Mouse (Mus musculus): ENCODE data around the gene Fbxo28.
"Not testable (repeated sequence)": the region's sequence is repeated elsewhere in the genome, so short reads cannot be mapped to it uniquely, and the experiment has no call there.

Gene Fbxo28

DNA sequence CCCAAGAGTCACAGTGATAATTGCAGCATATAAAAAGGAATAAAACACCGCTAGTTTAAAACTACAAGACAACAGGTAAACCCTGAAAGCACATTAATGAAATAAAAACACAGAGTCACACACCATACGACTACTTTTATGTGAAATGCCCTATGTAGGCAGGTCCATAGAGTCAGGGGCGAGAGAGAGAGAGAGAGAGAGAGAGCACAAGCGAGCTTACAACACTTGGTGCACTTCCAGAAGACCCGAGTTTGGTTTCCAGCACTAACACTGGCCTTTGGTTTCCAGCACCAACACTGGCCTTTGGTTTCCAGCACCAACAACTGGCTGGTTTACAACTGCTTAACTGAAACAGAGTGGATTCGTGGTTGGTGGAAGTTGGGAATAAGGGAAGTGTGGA is 564 bp upstream of the Fbxo28 start:
- no peak for DNase-seq (ENCODE audit: low spot score in 2 of 2)

- no peak for DNase-seq (ENCODE audit: low spot score in 2 of 2)
Observed at GRCm38 (mm10) chr1:182340281-182340680, 1.1 kb downstream of the Fbxo28 start.

DNA sequence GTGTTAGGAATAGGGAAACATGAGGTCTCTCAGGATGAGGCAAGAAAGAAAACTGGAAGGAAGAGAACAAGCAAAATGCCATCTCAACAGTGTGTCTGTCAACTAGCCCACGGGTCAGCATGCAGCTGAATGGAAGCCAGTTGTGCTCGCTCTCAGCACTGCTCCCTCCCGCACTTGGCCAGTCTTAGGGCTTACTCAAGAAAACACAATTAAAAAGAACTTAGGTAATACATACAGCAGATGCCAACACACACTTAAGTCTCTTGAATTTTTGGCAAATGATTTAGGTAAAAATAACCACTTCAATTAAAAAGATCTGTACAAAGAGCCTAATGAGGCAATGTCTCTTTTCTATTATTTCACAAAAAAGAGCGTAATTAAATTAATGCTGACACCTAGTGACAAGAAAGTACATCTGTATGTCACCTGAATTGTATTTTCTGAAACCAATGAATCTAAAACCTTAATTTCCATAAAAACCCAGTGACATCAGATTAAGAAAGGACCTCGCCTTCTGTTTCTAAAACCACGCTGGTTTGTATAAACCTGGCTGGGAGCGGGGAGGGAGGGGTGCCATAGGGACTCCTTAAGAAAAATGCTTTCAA is 2.4 kb downstream of the Fbxo28 start:
- no peak for DNase-seq (ENCODE audit: low spot score in 2 of 2)

- DNase-seq (ENCODE audit: low spot score in 2 of 2): no peak
Observed at GRCm38 (mm10) chr1:182333766-182334437, 7.5 kb downstream of the Fbxo28 start.

- no peak for DNase-seq (ENCODE audit: low spot score in 2 of 2)
Observed at GRCm38 (mm10) chr1:182332090-182333034, 9.1 kb downstream of the Fbxo28 start.

DNA sequence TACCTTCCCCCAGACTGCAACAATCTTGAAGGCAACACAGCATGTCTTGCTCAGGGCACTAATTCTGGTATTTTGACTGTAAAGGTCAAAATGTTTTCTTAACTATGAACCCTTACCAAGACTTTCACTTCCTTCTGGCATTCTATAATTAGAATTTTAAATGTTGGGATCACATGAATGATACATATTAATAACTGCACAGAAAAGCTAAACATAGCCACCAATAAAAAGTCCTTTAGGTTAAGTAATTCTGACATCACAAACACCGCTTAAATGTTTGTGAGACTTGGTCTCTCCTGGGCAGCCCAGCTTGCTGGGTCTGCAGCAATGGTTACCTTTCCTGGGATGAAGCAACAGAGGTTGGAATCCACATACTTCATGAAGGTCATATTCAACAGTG is 15.5 kb downstream of the Fbxo28 start:
- DNase-seq (ENCODE audit: low spot score in 2 of 2): no peak

GRCm38 (mm10) chr1:182324552-182324951 is 16.9 kb downstream of the Fbxo28 start:
- no peak for DNase-seq (ENCODE audit: low spot score in 2 of 2)

DNA sequence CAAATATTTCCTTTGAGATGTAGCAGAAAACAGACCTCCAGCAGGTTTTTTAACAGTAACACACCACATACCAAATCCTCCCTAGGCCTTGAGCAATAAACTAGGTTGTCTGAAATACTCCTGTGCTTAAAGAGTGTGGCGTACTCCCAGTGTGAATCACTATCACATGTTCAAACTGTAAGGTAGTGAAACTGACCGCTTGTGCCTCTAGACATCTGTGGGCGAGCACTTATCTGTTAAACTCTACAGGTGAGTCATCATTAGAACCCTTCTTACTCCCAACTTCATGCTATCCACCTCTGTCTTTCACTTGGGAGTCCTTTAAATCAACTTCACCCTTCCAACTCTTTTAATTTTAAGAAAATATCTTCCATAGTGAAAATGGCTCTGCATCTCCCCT is 18.3 kb downstream of the Fbxo28 start:
- DNase-seq (ENCODE audit: low spot score in 2 of 2): no peak

DNA sequence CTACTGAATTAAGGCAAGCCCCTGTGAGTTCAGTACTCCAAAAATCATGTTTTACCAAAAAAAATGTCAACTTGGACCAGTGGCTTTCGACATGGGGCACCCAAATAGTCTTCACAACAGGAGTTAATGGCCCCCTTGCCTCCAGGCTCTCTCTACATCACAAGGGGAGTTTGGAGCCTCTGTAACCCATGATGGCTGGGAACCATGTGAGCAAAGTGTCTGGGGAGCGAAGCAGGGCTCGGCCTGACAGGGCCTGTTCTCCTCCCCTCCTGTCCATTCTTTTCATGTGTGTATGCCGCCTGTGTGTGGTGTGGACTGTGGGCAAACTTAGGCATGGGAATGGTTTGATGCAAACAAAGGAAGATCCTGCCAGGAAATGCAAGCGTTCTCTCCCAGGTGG is 27.2 kb downstream of the Fbxo28 start:
- DNase-seq (ENCODE audit: low spot score in 2 of 2): no peak

- no peak for DNase-seq (ENCODE audit: low spot score in 2 of 2)
Observed at GRCm38 (mm10) chr1:182313181-182313580, 28.2 kb downstream of the Fbxo28 start.

DNA sequence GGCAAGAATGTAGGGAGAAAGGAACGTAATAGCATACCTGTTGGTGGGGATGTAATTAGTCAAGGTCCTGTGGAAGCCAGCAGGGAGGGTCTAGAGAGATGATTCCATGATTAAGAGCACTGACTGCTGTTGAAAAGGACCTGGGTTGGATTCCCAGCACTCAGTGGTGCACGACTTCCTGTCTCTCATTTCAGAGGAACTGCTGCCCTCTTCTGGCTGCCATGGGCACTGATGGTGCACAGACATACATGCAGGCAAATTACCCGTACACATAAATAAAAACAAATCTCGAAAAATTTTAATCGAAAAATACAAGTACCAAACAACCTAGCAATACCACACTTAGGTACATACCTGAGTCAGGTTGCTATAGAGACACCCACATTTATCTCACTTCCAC is 30.1 kb downstream of the Fbxo28 start:
- no peak for DNase-seq (ENCODE audit: low spot score in 2 of 2)

DNA sequence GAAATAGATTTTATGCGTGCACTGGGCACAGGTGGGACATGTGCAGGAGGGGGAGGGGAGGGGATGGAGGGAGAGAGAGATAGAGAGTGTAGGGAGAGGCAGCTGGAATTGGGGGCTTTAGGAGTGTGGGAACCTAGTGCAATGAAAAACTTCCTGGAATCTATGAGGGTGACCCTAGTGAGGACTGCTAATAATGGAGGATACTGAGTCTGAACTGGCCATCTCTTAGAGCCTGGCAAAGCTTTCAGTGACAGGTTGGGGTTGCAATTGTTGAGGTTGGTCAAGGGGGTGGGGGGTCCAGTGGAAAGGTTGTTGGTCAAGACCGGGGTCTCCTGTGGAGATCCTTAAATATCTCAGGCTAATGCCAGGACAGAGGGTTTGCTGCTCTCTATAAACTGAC is 31.1 kb downstream of the Fbxo28 start:
- DNase-seq (ENCODE audit: low spot score in 2 of 2): no peak

- DNase-seq (ENCODE audit: low spot score in 2 of 2): no peak
Observed at GRCm38 (mm10) chr1:182309403-182309802, 32.0 kb downstream of the Fbxo28 start.

DNA sequence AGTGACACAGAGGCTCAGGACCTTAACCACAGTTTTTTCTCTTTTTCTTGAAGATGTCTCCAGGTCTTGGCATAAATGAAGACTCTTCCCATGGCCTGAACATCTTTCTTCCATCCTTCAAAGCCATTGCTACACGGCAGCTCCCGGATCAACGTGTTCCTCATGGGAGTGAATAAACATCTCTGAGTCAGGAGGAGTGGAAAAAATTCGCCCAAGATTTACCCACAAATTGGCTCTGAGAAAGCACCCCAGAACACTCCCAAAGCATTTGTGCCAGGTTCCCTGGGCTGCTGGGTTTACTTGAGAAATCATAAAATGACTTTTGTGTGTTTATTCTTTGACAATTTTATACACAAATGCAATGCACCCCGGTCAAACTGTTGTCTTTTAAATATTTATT is 38.5 kb downstream of the Fbxo28 start:
- DNase-seq (ENCODE audit: low spot score in 2 of 2): no peak

DNA sequence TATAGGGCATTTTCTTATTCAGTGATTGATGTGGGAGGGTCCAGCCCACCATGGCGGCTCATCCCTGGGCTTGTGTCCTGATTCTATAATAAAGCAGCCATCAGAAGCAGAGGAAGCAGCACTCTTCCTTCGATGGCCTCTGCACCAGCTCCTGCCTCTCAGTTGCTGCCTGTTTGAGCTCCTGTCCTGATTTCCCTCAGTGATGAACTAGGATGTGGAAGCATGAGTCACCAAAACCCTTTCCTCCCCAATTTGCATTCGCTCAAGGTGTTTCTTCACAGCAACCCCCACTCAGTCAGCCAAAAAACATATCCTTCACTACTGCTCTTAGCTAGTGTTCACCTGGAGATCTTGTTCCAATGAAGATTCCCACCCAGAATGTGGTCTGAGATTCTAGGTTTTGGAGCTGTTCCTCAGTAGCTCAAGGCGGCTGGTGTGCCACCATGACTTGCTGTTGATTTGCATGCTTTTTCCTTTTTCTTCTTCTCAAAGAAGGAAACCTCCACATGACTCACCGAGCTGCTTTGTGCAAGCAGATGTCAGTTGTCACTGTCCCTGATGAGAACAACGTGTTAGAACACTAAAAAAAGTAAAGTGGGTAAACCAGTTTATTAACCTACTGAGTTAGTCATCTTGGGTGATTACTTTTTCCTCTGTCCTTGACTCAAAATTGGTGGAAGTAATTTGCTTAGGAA is 39.1 kb downstream of the Fbxo28 start:
- no peak for DNase-seq (ENCODE audit: low spot score in 2 of 2)

DNA sequence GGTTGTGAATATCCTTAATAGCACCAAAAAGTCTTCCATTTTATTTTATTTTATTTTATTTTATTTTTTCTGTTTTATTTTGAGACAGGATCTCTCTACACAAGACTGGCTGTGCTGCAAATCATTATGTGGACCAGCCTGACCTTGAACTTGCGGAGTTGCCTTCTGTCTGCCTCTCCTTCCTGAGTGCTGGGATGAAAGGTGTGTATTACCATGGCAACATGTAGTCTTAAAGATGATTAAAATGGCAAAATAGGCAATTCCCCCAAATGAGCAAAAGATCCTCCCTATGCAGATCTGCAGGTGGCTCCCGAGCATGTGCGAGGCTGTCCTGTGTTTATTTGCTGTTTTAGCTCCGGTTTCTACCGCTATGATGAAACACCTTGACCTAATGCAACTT is 43.6 kb downstream of the Fbxo28 start:
- DNase-seq (ENCODE audit: low spot score in 2 of 2): no peak

DNA sequence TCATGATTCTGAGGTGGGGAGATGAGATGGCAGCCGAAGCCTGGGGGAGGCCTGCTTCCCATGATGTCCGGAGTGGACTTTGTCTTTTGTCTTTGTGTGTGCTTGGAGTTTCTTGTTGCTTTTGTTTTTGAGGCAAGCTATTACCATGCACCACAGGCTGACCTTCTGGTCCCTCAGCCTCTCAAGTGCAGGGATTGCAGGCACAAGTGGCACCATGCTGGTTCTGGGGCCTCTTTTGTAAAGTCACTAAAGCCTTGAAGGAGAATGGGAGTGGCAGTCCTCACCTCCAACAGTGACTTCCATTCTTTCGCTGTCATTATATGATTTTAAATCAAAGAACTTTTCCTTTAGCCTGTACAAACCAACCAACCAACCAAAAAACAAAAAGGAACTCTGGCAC is 44.2 kb downstream of the Fbxo28 start:
- DNase-seq (ENCODE audit: low spot score in 2 of 2): no peak

- DNase-seq (ENCODE audit: low spot score in 2 of 2): no peak
Observed at GRCm38 (mm10) chr1:182296816-182297215, 44.6 kb downstream of the Fbxo28 start.

- DNase-seq (ENCODE audit: low spot score in 2 of 2): no peak
Observed at GRCm38 (mm10) chr1:182296141-182296540, 45.3 kb downstream of the Fbxo28 start.

DNA sequence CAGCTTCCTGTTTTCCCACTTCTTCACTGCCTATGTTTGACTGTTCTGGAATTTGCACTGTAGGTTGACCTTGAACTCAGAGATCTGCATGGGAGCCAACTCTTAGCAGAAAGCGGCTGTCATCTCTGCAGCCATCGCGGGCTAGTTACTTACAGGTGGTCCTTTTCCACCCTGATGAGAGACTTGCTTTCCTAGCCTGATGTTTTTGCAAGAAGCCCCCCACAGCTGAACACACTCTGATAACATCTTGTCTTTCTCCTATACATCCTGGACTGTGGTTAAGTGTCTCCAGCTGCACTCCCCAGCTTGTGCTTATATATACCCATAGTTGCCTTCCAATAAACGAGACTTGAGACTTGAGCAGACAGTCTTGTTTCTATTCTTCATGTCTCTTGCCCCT is 49.1 kb downstream of the Fbxo28 start:
- DNase-seq (ENCODE audit: low spot score in 2 of 2): no peak

DNA sequence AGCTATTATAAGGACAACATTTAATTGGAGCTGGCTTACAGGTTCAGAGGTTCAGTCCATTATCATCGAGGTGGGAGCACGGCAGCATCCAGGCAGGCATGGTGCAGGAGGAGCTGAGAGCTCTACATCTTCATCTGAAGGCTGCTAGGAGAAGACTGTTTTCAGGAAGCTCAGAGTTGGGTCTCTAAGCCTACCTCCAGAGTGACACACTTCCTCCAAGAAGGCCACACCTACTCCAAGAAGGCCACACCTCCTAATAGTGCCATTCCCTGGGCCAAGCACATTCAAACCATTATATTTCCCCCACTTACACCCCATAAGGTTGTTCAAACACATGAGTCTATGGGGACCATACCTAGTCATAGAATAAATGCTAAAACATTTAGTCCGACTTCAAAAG is 50.7 kb downstream of the Fbxo28 start:
- DNase-seq (ENCODE audit: low spot score in 2 of 2): not testable (repeated sequence)

DNA sequence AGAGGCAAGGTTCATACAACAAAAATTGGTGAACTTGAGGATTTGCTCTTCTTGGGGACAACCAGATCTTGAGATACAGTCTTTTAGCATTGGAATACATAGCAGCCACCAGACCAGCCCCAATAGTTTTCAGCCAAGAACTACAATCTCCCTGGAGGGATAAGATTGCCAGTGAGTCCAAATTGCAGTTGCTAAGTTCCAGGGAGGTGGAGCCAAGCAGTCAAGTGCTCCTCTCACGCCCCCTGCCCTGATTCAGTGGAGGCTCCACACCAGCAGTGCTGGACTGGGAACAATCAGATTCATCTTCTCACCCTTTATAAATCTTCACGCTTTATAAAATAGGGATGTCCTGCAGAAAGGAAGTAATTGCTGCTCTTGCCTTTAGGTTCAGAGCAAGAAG is 51.6 kb downstream of the Fbxo28 start:
- no peak for DNase-seq (ENCODE audit: low spot score in 2 of 2)
